ENCODE assay signal across 8 mouse cellular contexts in genomic region chr13:104519006-104519695, GRCm38 (mm10).
A peak's percentile ranks its signal among the peaks of the same experiment; 100 is the strongest.
DNase-seq lines count a peak whose midpoint lies in the region; ATAC-seq and TF ChIP-seq lines count a peak whose summit lies in the region.

No protein-coding gene starts in this region.

- H3K4me2 ChIP-seq in intestine, embryonic 15.5 days (replicated peaks), result peak overlapping the region; percentile 56; the same call in 1 of the 2 replicates
- H3K4me2 ChIP-seq in intestine, postnatal 0 days (replicated peaks; ENCODE audit: low read depth), result no peak overlapping the region
- H3K4me2 ChIP-seq in embryonic facial prominence, embryonic 13.5 days, result peak overlapping the region; percentile 62
- peak overlapping the region; percentile 60 for H3K4me2 ChIP-seq in kidney, embryonic 15.5 days
- H3K4me2 ChIP-seq in midbrain, embryonic 15.5 days, result peak overlapping the region; percentile 80

- no peak overlapping the region for H3K4me3 ChIP-seq in intestine, embryonic 15.5 days (replicated peaks)
- H3K4me3 ChIP-seq in intestine, postnatal 0 days (ENCODE audit: low read depth, low read length), result no peak overlapping the region
- H3K4me3 ChIP-seq in embryonic facial prominence, embryonic 13.5 days, result no peak overlapping the region
- H3K4me3 ChIP-seq in kidney, embryonic 15.5 days (replicated peaks), result no peak overlapping the region
- H3K4me3 ChIP-seq in midbrain, embryonic 15.5 days, result peak overlapping the region; percentile 40; the same call in 1 of the 2 replicates

- 0 out of 2 replicates have a peak, but pooled peaks cover 6% of the 10 kb centered on the region for H3K4me1 ChIP-seq in intestine, embryonic 15.5 days (replicated peaks)
- no peaks in the 10 kb centered on the region for H3K4me1 ChIP-seq in intestine, postnatal 0 days (replicated peaks; ENCODE audit: control insufficient read depth, insufficient read depth, low read length)
- H3K4me1 ChIP-seq in embryonic facial prominence, embryonic 13.5 days, result peaks cover 18% of the 10 kb centered on the region
- peaks cover 22% of the 10 kb centered on the region for H3K4me1 ChIP-seq in kidney, embryonic 15.5 days
- H3K4me1 ChIP-seq in midbrain, embryonic 15.5 days, result peaks cover 18% of the 10 kb centered on the region

- no peak for DNase-seq in thymus, adult 18-20 months
- DNase-seq in c-Kit-positive CD71-positive TER-119-positive erythroid progenitor cells, embryonic 14.5 days (ENCODE audit: low spot score), result no peak

- no peaks in the 10 kb centered on the region for H3K27me3 ChIP-seq in intestine, embryonic 15.5 days (replicated peaks)
- no peaks in the 10 kb centered on the region for H3K27me3 ChIP-seq in intestine, postnatal 0 days (replicated peaks; ENCODE audit: control insufficient read depth, insufficient read depth, low read length)
- no peaks in the 10 kb centered on the region for H3K27me3 ChIP-seq in embryonic facial prominence, embryonic 13.5 days
- H3K27me3 ChIP-seq in kidney, embryonic 15.5 days, result no peaks in the 10 kb centered on the region
- no peaks in the 10 kb centered on the region for H3K27me3 ChIP-seq in midbrain, embryonic 15.5 days (replicated peaks)

- TF ChIP-seq CTCF in intestine, postnatal 0 days (IDR thresholded peaks at IDR 0.05; ENCODE audit: low read depth), result no peak

- 73% methylated on average over 14 of the region's 14 CpGs for WGBS in intestine, embryonic 15.5 days
- 76% methylated on average over 14 of the region's 14 CpGs for WGBS in intestine, postnatal 0 days
- WGBS in embryonic facial prominence, embryonic 13.5 days, result 52% methylated on average over 14 of the region's 14 CpGs
- WGBS in kidney, embryonic 15.5 days, result 56% methylated on average over 14 of the region's 14 CpGs
- 25% methylated on average over 14 of the region's 14 CpGs for WGBS in midbrain, embryonic 15.5 days

- H3K9me3 ChIP-seq in intestine, embryonic 15.5 days, result no peaks in the 10 kb centered on the region
- no peaks in the 10 kb centered on the region for H3K9me3 ChIP-seq in intestine, postnatal 0 days (ENCODE audit: control insufficient read depth)
- H3K9me3 ChIP-seq in embryonic facial prominence, embryonic 13.5 days, result no peaks in the 10 kb centered on the region
- no peaks in the 10 kb centered on the region for H3K9me3 ChIP-seq in kidney, embryonic 15.5 days (replicated peaks)
- no peaks in the 10 kb centered on the region for H3K9me3 ChIP-seq in midbrain, embryonic 15.5 days

- no peak overlapping the region for H3K27ac ChIP-seq in intestine, embryonic 15.5 days
- no peak overlapping the region for H3K27ac ChIP-seq in intestine, postnatal 0 days (ENCODE audit: low read depth, low read length)
- H3K27ac ChIP-seq in embryonic facial prominence, embryonic 13.5 days, result peak overlapping the region; percentile 96
- H3K27ac ChIP-seq in kidney, embryonic 15.5 days, result peak overlapping the region; percentile 92
- H3K27ac ChIP-seq in midbrain, embryonic 15.5 days, result peak overlapping the region; percentile 92

- no peak for ATAC-seq in intestine, embryonic 15.5 days
- ATAC-seq in intestine, postnatal 0 days, result no peak
- ATAC-seq in embryonic facial prominence, embryonic 13.5 days (ENCODE audit: insufficient number of reproducible peaks, insufficient read depth, low FRiP score, low TSS enrichment, low read depth), result no peak
- ATAC-seq in kidney, embryonic 15.5 days (replicated peaks; ENCODE audit: low FRiP score), result peak; percentile 45
- ATAC-seq in midbrain, embryonic 15.5 days (replicated peaks), result peak; percentile 69
- ATAC-seq in erythroblast, adult 5-6 weeks (replicated peaks; ENCODE audit: low FRiP score, poor library complexity, severe bottlenecking), result no peak

- no peak overlapping the region for H3K9ac ChIP-seq in intestine, embryonic 15.5 days
- no peak overlapping the region for H3K9ac ChIP-seq in intestine, postnatal 0 days (ENCODE audit: low read depth, low read length)
- H3K9ac ChIP-seq in embryonic facial prominence, embryonic 13.5 days, result no peak overlapping the region
- 0 out of 2 replicates have a peak overlapping the region, but pooled peaks have one; percentile 34 for H3K9ac ChIP-seq in kidney, embryonic 15.5 days
- no peak overlapping the region for H3K9ac ChIP-seq in midbrain, embryonic 15.5 days

- no peaks in the 10 kb centered on the region for H3K36me3 ChIP-seq in intestine, embryonic 15.5 days
- H3K36me3 ChIP-seq in intestine, postnatal 0 days (ENCODE audit: control insufficient read depth, insufficient read depth), result no peaks in the 10 kb centered on the region
- H3K36me3 ChIP-seq in embryonic facial prominence, embryonic 13.5 days, result no peaks in the 10 kb centered on the region
- no peaks in the 10 kb centered on the region for H3K36me3 ChIP-seq in kidney, embryonic 15.5 days
- H3K36me3 ChIP-seq in midbrain, embryonic 15.5 days (replicated peaks), result no peaks in the 10 kb centered on the region

Comparison
In these comparisons a context has a peak if more than half of its experiments do, and no peak if none do; other contexts are left out.
1. ATAC-seq: peak in kidney, embryonic 15.5 days (single experiment) and midbrain, embryonic 15.5 days (single experiment); none in intestine, embryonic 15.5 days (single experiment), intestine, postnatal 0 days (single experiment), embryonic facial prominence, embryonic 13.5 days (single experiment) and erythroblast, adult 5-6 weeks (single experiment).
2. H3K27ac ChIP-seq: peak in embryonic facial prominence, embryonic 13.5 days (single experiment), kidney, embryonic 15.5 days (single experiment) and midbrain, embryonic 15.5 days (single experiment); none in intestine, embryonic 15.5 days (single experiment) and intestine, postnatal 0 days (single experiment).